Mouse (Mus musculus) erythroblast, embryonic 14.5 days (primary cell): ENCODE measurements at regions not wholly inside any gene's neighbourhood (a gene's known extent, or its start where the extent isn't known, plus 50 kb on each side); places are given as distances from the start of the nearest gene placed in this dataset.

ENCODE experiments used
- GATA1 ChIP-seq: IDR thresholded peaks from 2 replicates; pipeline ENCODE4 v1.6.1; 2012; ENCODE audit warnings: low read length, inconsistent platforms, mixed read lengths
- TAL1 ChIP-seq: IDR thresholded peaks from 3 replicates; pipeline ENCODE4 v1.6.1; 2012; ENCODE audit warnings: low read length, inconsistent platforms, mixed read lengths

DNA sequence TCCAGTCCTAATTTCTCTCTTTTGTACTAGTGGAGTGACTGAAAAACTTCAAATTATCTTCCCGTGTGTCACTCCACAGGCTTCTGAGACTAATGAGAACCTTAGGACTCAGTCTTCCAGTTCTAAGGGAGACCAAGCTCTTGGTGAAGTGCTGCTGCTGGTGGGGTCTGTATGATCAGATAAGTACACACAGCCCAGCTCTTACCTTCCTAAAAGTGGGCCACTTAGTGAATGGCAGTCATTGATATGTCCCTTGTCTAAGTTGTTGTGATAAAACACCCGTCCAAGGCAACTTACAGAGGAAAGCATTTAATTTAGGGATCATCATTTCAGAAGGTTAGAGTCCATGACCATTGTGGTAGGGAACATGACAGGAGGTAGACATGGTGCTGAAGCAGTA is 124.1 kb downstream of the Sec23ip start:
- TF ChIP-seq TAL1: no peak
- TF ChIP-seq GATA1: no peak
